Comparison of ENCODE assay signal across 16 mouse cellular contexts in genomic region chr2:34260653-34261076, GRCm38 (mm10).
DNase-seq lines count a peak whose midpoint lies in the region; ATAC-seq lines count a peak whose summit lies in the region.
"Had no signal": no experiment of that assay in that cellular context is flagged by ENCODE, and none has a peak within 500 bp of the region (broad histone marks: within the 10 kb centered on the region; RNA-seq: fewer than 3 reads in every experiment).

No protein-coding gene starts in this region.

- no peak overlapping the region for H3K27ac ChIP-seq in forebrain, embryonic 16.5 days (ENCODE audit: low read length)
- H3K27ac ChIP-seq in midbrain, embryonic 14.5 days (replicated peaks; ENCODE audit: low read depth, low read length) = peak overlapping the region; percentile 67
- H3K27ac ChIP-seq: embryonic facial prominence, embryonic 13.5 days; liver, embryonic 15.5 days had no signal

- H3K9me3 ChIP-seq in forebrain, embryonic 16.5 days (ENCODE audit: control insufficient read depth, low read length) = no peaks in the 10 kb centered on the region
- H3K9me3 ChIP-seq in midbrain, embryonic 14.5 days (ENCODE audit: control insufficient read depth, low read length) = no peaks in the 10 kb centered on the region
- H3K9me3 ChIP-seq: embryonic facial prominence, embryonic 13.5 days; liver, embryonic 15.5 days had no signal

- H3K27me3 ChIP-seq in forebrain, embryonic 16.5 days (replicated peaks; ENCODE audit: control insufficient read depth, insufficient read depth, low read length) = 0 out of 2 replicates have a peak, but pooled peaks cover 4% of the 10 kb centered on the region
- H3K27me3 ChIP-seq in midbrain, embryonic 14.5 days (ENCODE audit: control insufficient read depth, insufficient read depth, low read length) = no peaks in the 10 kb centered on the region
- H3K27me3 ChIP-seq: embryonic facial prominence, embryonic 13.5 days; liver, embryonic 15.5 days had no signal

- H3K4me3 ChIP-seq in forebrain, embryonic 16.5 days (replicated peaks; ENCODE audit: low read length) = no peak overlapping the region
- no peak overlapping the region for H3K4me3 ChIP-seq in midbrain, embryonic 14.5 days (replicated peaks; ENCODE audit: low read depth, low read length)
- H3K4me3 ChIP-seq: embryonic facial prominence, embryonic 13.5 days; liver, embryonic 15.5 days; myocyte had no signal

- H3K36me3 ChIP-seq in forebrain, embryonic 16.5 days (ENCODE audit: control insufficient read depth, insufficient read depth) = no peaks in the 10 kb centered on the region
- no peaks in the 10 kb centered on the region for H3K36me3 ChIP-seq in midbrain, embryonic 14.5 days (ENCODE audit: control insufficient read depth, insufficient read depth, low read length)
- H3K36me3 ChIP-seq: embryonic facial prominence, embryonic 13.5 days; liver, embryonic 15.5 days had no signal

- ATAC-seq in forebrain, embryonic 16.5 days = peak; percentile 39; the same call in 1 of the 2 replicates
- ATAC-seq in midbrain, embryonic 14.5 days (ENCODE audit: low FRiP score, low TSS enrichment) = peak; percentile 40; the same call in 1 of the 2 replicates

- peak; percentile 4 for DNase-seq in ES-CJ7 (ENCODE audit: low read depth, low spot score)
- DNase-seq in NIH3T3 (ENCODE audit: low read depth) = peak; percentile 27
- no peak for DNase-seq in midbrain, embryonic 14.5 days
- DNase-seq in right cerebral cortex, postnatal 4 days = no peak
- DNase-seq in thymus, postnatal 14 days = no peak
- DNase-seq in cerebellum, postnatal 25 days = no peak
- DNase-seq: adrenal gland, postnatal 36 days; cerebellum, adult 11 months; heart, adult 18-20 months; kidney, adult 9 months; layer of hippocampus, adult 9-11 months; thymus, adult 18-20 months had no signal

- H3K4me2 ChIP-seq in forebrain, embryonic 16.5 days (ENCODE audit: low read length) = no peak overlapping the region
- H3K4me2 ChIP-seq in midbrain, embryonic 14.5 days (ENCODE audit: low read length) = no peak overlapping the region
- H3K4me2 ChIP-seq: embryonic facial prominence, embryonic 13.5 days; liver, embryonic 15.5 days had no signal

- WGBS in forebrain, embryonic 16.5 days = 15% methylated on average over 4 of the region's 4 CpGs
- 11% methylated on average over 4 of the region's 4 CpGs for WGBS in midbrain, embryonic 14.5 days

- no peak overlapping the region for H3K9ac ChIP-seq in forebrain, embryonic 16.5 days (replicated peaks; ENCODE audit: low read depth, low read length)
- H3K9ac ChIP-seq in midbrain, embryonic 14.5 days (replicated peaks; ENCODE audit: low read length) = no peak overlapping the region
- H3K9ac ChIP-seq: embryonic facial prominence, embryonic 13.5 days; liver, embryonic 15.5 days had no signal

- H3K4me1 ChIP-seq in forebrain, embryonic 16.5 days (replicated peaks; ENCODE audit: control insufficient read depth, insufficient read depth, low read length) = peaks cover 21% of the 10 kb centered on the region
- H3K4me1 ChIP-seq in midbrain, embryonic 14.5 days (ENCODE audit: control insufficient read depth, insufficient read depth, low read length) = peaks cover 26% of the 10 kb centered on the region
- H3K4me1 ChIP-seq: embryonic facial prominence, embryonic 13.5 days; liver, embryonic 15.5 days had no signal

Comparison
In these comparisons a context has a peak if more than half of its experiments do, and no peak if none do; other contexts are left out.
1. DNase-seq: peak in ES-CJ7 (single experiment) and NIH3T3 (single experiment); none in midbrain, embryonic 14.5 days (single experiment), right cerebral cortex, postnatal 4 days (single experiment), thymus, postnatal 14 days (single experiment) and cerebellum, postnatal 25 days (0 of 2).